Mouse (Mus musculus) small intestine, adult 2 months (tissue): ENCODE data around the gene Ctdnep1.

ENCODE experiments used
- CTCF ChIP-seq: fragments of 200-500 bp; IDR thresholded peaks from 2 replicates; pipeline ENCODE4 v1.5.1; 2012; ENCODE audit warnings: low read depth, mild to moderate bottlenecking, control low read depth, inconsistent platforms, low read length, moderate library complexity, mixed read lengths; ENCODE audit not compliant: insufficient replicate concordance, insufficient read length; ENCODE audit errors: extremely low read depth
- POLR2A ChIP-seq: fragments of 200-500 bp; IDR thresholded peaks from 2 replicates; pipeline ENCODE4 v1.6.1; 2012; ENCODE audit warnings: low read depth, mild to moderate bottlenecking, control low read depth, inconsistent platforms, low read length, moderate library complexity

DNA sequence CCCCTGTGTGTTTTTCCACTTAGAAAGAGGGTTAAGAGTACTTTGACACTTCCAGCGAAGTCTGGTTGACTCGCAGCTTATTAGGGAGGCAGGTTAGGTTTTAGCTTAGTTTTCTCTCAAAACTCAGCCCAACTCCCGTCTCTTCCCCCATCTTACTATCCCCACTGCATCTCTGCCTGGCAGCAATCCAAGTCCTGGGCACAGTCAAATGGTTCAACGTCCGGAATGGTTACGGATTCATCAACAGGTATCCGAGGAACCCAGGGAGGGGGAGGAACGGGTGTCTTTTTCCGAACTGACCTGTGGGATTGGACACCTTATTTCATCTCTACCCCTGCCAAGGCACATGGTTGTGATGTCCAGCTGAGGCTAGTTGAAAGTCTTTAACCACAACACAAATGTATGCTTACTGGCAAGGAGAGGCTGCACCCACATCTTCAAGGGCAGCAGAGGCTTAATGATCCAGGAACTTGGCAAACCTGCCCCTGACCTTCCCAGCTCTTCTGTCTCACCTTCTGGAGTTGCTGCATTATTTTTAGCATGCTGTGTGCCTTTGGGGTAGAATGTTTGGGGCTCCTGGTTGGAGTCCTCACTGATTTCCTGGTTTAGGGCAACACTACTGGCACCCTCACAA lies 44.1 kb upstream of the Ctdnep1 start:
- no peak for TF ChIP-seq CTCF
- TF ChIP-seq POLR2A = no peak
